Mouse (Mus musculus): ENCODE measurements at regions not wholly inside any gene's neighbourhood (a gene's known extent, or its start where the extent isn't known, plus 50 kb on each side); places are given as distances from the start of the nearest gene placed in this dataset.

GRCm38 (mm10) chr7:74224378-74224777, 210.9 kb upstream of the St8sia2 start:
- no peak for DNase-seq

GRCm38 (mm10) chr7:74200661-74201060, 187.2 kb upstream of the St8sia2 start:
- no peak for DNase-seq

GRCm38 (mm10) chr7:74198796-74199195, 185.3 kb upstream of the St8sia2 start:
- no peak for DNase-seq

GRCm38 (mm10) chr7:74184661-74185060, 171.2 kb upstream of the St8sia2 start:
- DNase-seq, result no peak

- no peak for DNase-seq
Measured at GRCm38 (mm10) chr7:74174206-74174605, 160.7 kb upstream of the St8sia2 start.

GRCm38 (mm10) chr7:74173230-74173612, 159.7 kb upstream of the St8sia2 start:
- no peak for DNase-seq

- DNase-seq, result no peak
Measured at GRCm38 (mm10) chr7:74172504-74173229, 159.2 kb upstream of the St8sia2 start.

- DNase-seq, result no peak
Measured at GRCm38 (mm10) chr7:74151590-74151989, 138.1 kb upstream of the St8sia2 start.

- DNase-seq, result no peak
Measured at GRCm38 (mm10) chr7:74143236-74143635, 129.7 kb upstream of the St8sia2 start.

- no peak for DNase-seq
Measured at GRCm38 (mm10) chr7:74138169-74138568, 124.7 kb upstream of the St8sia2 start.

GRCm38 (mm10) chr7:74130206-74130836, 116.8 kb upstream of the St8sia2 start:
- no peak for DNase-seq

GRCm38 (mm10) chr7:74112071-74112470, 98.6 kb upstream of the St8sia2 start:
- no peak for DNase-seq

GRCm38 (mm10) chr7:74108347-74108746, 94.9 kb upstream of the St8sia2 start:
- no peak for DNase-seq

GRCm38 (mm10) chr7:74107176-74107928, 93.9 kb upstream of the St8sia2 start:
- peak; percentile 85 for DNase-seq

- DNase-seq, result no peak
Measured at GRCm38 (mm10) chr7:74091402-74092025, 78.0 kb upstream of the St8sia2 start.

GRCm38 (mm10) chr7:74080846-74081235, 67.4 kb upstream of the St8sia2 start:
- no peak for DNase-seq

- DNase-seq, result no peak
Measured at GRCm38 (mm10) chr7:74080079-74080845, 66.8 kb upstream of the St8sia2 start.

GRCm38 (mm10) chr7:74072632-74073031, 59.1 kb upstream of the St8sia2 start:
- DNase-seq, result no peak

- DNase-seq, result no peak
Measured at GRCm38 (mm10) chr7:74070836-74071235, 57.3 kb upstream of the St8sia2 start.

GRCm38 (mm10) chr7:74065449-74066099, 52.1 kb upstream of the St8sia2 start:
- DNase-seq, result no peak

Measured in cerebellum, adult 11-12 months (tissue).